Comparison of ENCODE assay signal across 8 mouse cellular contexts in the genomic region with DNA sequence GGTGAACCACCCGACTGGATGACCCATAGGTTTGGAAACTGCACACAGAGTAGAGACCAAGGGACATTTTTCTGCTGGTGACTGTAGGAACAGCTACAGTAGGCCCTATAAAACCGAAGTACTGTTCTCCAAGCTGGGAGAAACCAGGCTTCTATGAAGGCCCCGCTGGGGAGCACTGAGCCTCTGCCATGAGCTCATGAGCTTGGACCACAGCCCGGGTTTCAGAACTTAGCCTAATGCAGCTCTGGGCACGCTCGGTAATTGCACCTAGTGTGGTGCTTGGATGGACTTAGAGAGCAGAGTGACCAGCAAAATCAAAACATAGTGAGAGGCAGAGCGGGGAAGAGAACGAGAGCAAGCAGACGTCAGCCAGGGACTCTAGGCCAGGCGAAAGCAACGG.
DNase-seq lines count a peak whose midpoint lies in the region; ATAC-seq lines count a peak whose summit lies in the region.

No protein-coding gene starts in this region.

- H3K4me2 ChIP-seq in heart, embryonic 14.5 days (ENCODE audit: low read length), result peak overlapping the region; percentile 47
- H3K4me2 ChIP-seq in limb, embryonic 15.5 days, result no peak overlapping the region

- 0 out of 2 replicates have a peak, but pooled peaks have one; percentile 15 for ATAC-seq in heart, embryonic 14.5 days (ENCODE audit: insufficient number of reproducible peaks, insufficient read depth, low FRiP score, low read depth)
- ATAC-seq in limb, embryonic 15.5 days (ENCODE audit: insufficient number of reproducible peaks, low FRiP score, low TSS enrichment, low read depth), result peak; percentile 49; the same call in 1 of the 2 replicates
- ATAC-seq in activated CD4-positive, CD25-positive, alpha-beta regulatory T cell, adult 4 months, result no peak

- no peaks in the 10 kb centered on the region for H3K36me3 ChIP-seq in heart, embryonic 14.5 days (ENCODE audit: control insufficient read depth, insufficient read depth, low read length)
- H3K36me3 ChIP-seq in limb, embryonic 15.5 days, result no peaks in the 10 kb centered on the region

- H3K9me3 ChIP-seq in heart, embryonic 14.5 days (ENCODE audit: control insufficient read depth, low read length), result no peaks in the 10 kb centered on the region
- no peaks in the 10 kb centered on the region for H3K9me3 ChIP-seq in limb, embryonic 15.5 days

- peak; percentile 22 to 42 for DNase-seq in frontal cortex, adult 2 months (ENCODE audit: extremely low spot score in 1 of 2, low spot score in 1 of 2)
- DNase-seq in frontal cortex, postnatal 14 days (ENCODE audit: low spot score in 2 of 2), result no peak
- DNase-seq in MN1 (ENCODE audit: low spot score), result peak; percentile 68
- DNase-seq in cerebellum, postnatal 36 days, result peak; percentile 92
- no peak for DNase-seq in thymus, postnatal 4 days

- H3K4me3 ChIP-seq in heart, embryonic 14.5 days (ENCODE audit: control insufficient read depth in 1 of 2, insufficient read depth in 1 of 2, low read depth in 1 of 2, low read length in 2 of 2), result no peak overlapping the region
- no peak overlapping the region for H3K4me3 ChIP-seq in limb, embryonic 15.5 days

- H3K4me1 ChIP-seq in heart, embryonic 14.5 days (ENCODE audit: control insufficient read depth in 2 of 2, insufficient read depth in 2 of 2, low read length in 2 of 2), result peaks cover 51 to 56% of the 10 kb centered on the region in 2 experiments
- H3K4me1 ChIP-seq in limb, embryonic 15.5 days, result peaks cover 38% of the 10 kb centered on the region

- peak overlapping the region; percentile 36 for H3K9ac ChIP-seq in heart, embryonic 14.5 days (ENCODE audit: low read length)
- no peak overlapping the region for H3K9ac ChIP-seq in limb, embryonic 15.5 days

- WGBS in heart, embryonic 14.5 days, result 31% methylated on average over 11 of the region's 11 CpGs
- WGBS in limb, embryonic 15.5 days, result 57% methylated on average over 11 of the region's 11 CpGs

- no peaks in the 10 kb centered on the region for H3K27me3 ChIP-seq in heart, embryonic 14.5 days (ENCODE audit: control insufficient read depth, insufficient read depth, low read length)
- H3K27me3 ChIP-seq in limb, embryonic 15.5 days, result no peaks in the 10 kb centered on the region

- peak overlapping the region; percentile 94 to 97 for H3K27ac ChIP-seq in heart, embryonic 14.5 days (replicated peaks in 1 of 2; ENCODE audit: control insufficient read depth in 1 of 2, insufficient read depth in 1 of 2, low read depth in 2 of 2, low read length in 2 of 2)
- H3K27ac ChIP-seq in limb, embryonic 15.5 days, result peak overlapping the region; percentile 58

Comparison
In these comparisons a context has a peak if more than half of its experiments do, and no peak if none do; other contexts are left out.
1. DNase-seq: peak in frontal cortex, adult 2 months (2 of 2), MN1 (single experiment) and cerebellum, postnatal 36 days (2 of 2); none in frontal cortex, postnatal 14 days (0 of 2) and thymus, postnatal 4 days (single experiment).